Mouse (Mus musculus) E14TG2a.4 (cell line): Measurements from ENCODE around the gene Ypel1.

Source experiments
- H3K27me3 ChIP-seq: 2 replicates; pipeline ENCODE4 v1.6.1; 2014; ENCODE audit warnings: low read length, control low read depth; ENCODE audit not compliant: insufficient read depth
- H3K36me3 ChIP-seq: 2 replicates; pipeline ENCODE4 v1.6.1; 2014; ENCODE audit warnings: low read length, control low read depth; ENCODE audit not compliant: insufficient read depth
- H3K4me1 ChIP-seq: replicated peaks from 2 replicates; pipeline ENCODE4 v1.6.1; 2014; ENCODE audit warnings: low read depth, low read length, control low read depth
- H3K4me3 ChIP-seq: replicated peaks from 2 replicates; pipeline ENCODE4 v1.5.1; 2014; ENCODE audit warnings: mild to moderate bottlenecking, low read length
- H3K9me3 ChIP-seq: 2 replicates; pipeline ENCODE4 v1.6.1; 2014; ENCODE audit warnings: low read length, control low read depth
- CTCF ChIP-seq: conservative IDR thresholded peaks from 2 replicates; pipeline ENCODE4 v1.5.1; 2014; ENCODE audit warnings: low read length
- NANOG ChIP-seq: IDR thresholded peaks from 2 replicates; pipeline ENCODE4 v1.6.1; 2014; ENCODE audit warnings: borderline replicate concordance, low read length, mixed read lengths
- POU5F1 ChIP-seq: IDR thresholded peaks from 2 replicates; pipeline ENCODE4 v1.6.1; 2014; ENCODE audit warnings: low read length, borderline replicate concordance

The Ypel1 gene

GRCm38 (mm10) chr16:17049886-17050285 lies 19.6 kb upstream of the Ypel1 start:
- peaks cover 27% of the 10 kb centered on the region for H3K4me1 ChIP-seq
- no peak overlapping the region for H3K4me3 ChIP-seq
- no peak for TF ChIP-seq CTCF
- no peaks in the 10 kb centered on the region for H3K27me3 ChIP-seq
- peaks cover 52% of the 10 kb centered on the region for H3K36me3 ChIP-seq
- H3K9me3 ChIP-seq = no peaks in the 10 kb centered on the region

GRCm38 (mm10) chr16:17052087-17052486 lies 17.4 kb upstream of the Ypel1 start:
- Histone ChIP-seq H3K36me3 (peaks cover 32% of the 10 kb centered on the region), H3K27me3 (no peaks in the 10 kb centered on the region)

GRCm38 (mm10) chr16:17053903-17054302 lies 15.6 kb upstream of the Ypel1 start:
- Histone ChIP-seq H3K4me1 (peaks cover 16% of the 10 kb centered on the region), H3K36me3 (peaks cover 15% of the 10 kb centered on the region), H3K4me3 (no peak overlapping the region), H3K27me3 (no peaks in the 10 kb centered on the region), H3K9me3 (no peaks in the 10 kb centered on the region)
- TF ChIP-seq CTCF (no peak), NANOG (no peak)

More at GRCm38 (mm10) chr16:17052087-17052486, 17.4 kb upstream of the Ypel1 start:
- Histone ChIP-seq H3K4me3 (peak overlapping the region; percentile 61), H3K4me1 (peaks cover 19% of the 10 kb centered on the region), H3K9me3 (no peaks in the 10 kb centered on the region)
- TF ChIP-seq POU5F1 = no peak
- no peak for TF ChIP-seq NANOG
- TF ChIP-seq CTCF = no peak

- H3K27me3 ChIP-seq = peaks cover 8% of the 10 kb centered on the region
- no peaks in the 10 kb centered on the region for H3K36me3 ChIP-seq
- TF ChIP-seq CTCF = no peak
- TF ChIP-seq NANOG = no peak
- TF ChIP-seq POU5F1 = no peak
- no peak overlapping the region for H3K4me3 ChIP-seq
- H3K4me1 ChIP-seq = peaks cover 16% of the 10 kb centered on the region
- H3K9me3 ChIP-seq = no peaks in the 10 kb centered on the region
Observed at GRCm38 (mm10) chr16:17055584-17055983, 13.9 kb upstream of the Ypel1 start.

GRCm38 (mm10) chr16:17062338-17062737 lies 7.2 kb upstream of the Ypel1 start:
- H3K4me1 ChIP-seq = no peaks in the 10 kb centered on the region
- no peaks in the 10 kb centered on the region for H3K36me3 ChIP-seq
- no peak overlapping the region for H3K4me3 ChIP-seq
- peaks cover 35% of the 10 kb centered on the region for H3K27me3 ChIP-seq
- no peaks in the 10 kb centered on the region for H3K9me3 ChIP-seq
- TF ChIP-seq CTCF (no peak), NANOG (no peak), POU5F1 (no peak)

- Histone ChIP-seq H3K4me3 (no peak overlapping the region), H3K9me3 (no peaks in the 10 kb centered on the region), H3K36me3 (no peaks in the 10 kb centered on the region), H3K4me1 (peaks cover 10% of the 10 kb centered on the region), H3K27me3 (peaks cover 17% of the 10 kb centered on the region)
- TF ChIP-seq POU5F1 (no peak), CTCF (no peak), NANOG (no peak)
Observed at GRCm38 (mm10) chr16:17067552-17067951, 1.9 kb upstream of the Ypel1 start.

- peaks cover 15% of the 10 kb centered on the region for H3K36me3 ChIP-seq
- peak overlapping the region; percentile 93 for H3K4me3 ChIP-seq
- peaks cover 28% of the 10 kb centered on the region for H3K4me1 ChIP-seq
- H3K9me3 ChIP-seq = no peaks in the 10 kb centered on the region
- TF ChIP-seq POU5F1 (no peak), NANOG (no peak), CTCF (no peak)
- H3K27me3 ChIP-seq = peaks cover 4% of the 10 kb centered on the region
Observed at GRCm38 (mm10) chr16:17070716-17071115, 1.2 kb downstream of the Ypel1 start.

GRCm38 (mm10) chr16:17073000-17073399 lies 3.5 kb downstream of the Ypel1 start:
- TF ChIP-seq NANOG (no peak), CTCF (no peak), POU5F1 (no peak)
- peaks cover 24% of the 10 kb centered on the region for H3K36me3 ChIP-seq
- no peak overlapping the region for H3K4me3 ChIP-seq
- H3K9me3 ChIP-seq = no peaks in the 10 kb centered on the region
- H3K4me1 ChIP-seq = peaks cover 42% of the 10 kb centered on the region
- no peaks in the 10 kb centered on the region for H3K27me3 ChIP-seq

GRCm38 (mm10) chr16:17076301-17076700 lies 6.8 kb downstream of the Ypel1 start:
- Histone ChIP-seq H3K9me3 (no peaks in the 10 kb centered on the region), H3K4me1 (peaks cover 37% of the 10 kb centered on the region), H3K4me3 (no peak overlapping the region), H3K27me3 (no peaks in the 10 kb centered on the region), H3K36me3 (peaks cover 37% of the 10 kb centered on the region)
- TF ChIP-seq POU5F1 (no peak), CTCF (peak; percentile 62)

- peaks cover 37% of the 10 kb centered on the region for H3K4me1 ChIP-seq
- H3K4me3 ChIP-seq = no peak overlapping the region
- H3K9me3 ChIP-seq = no peaks in the 10 kb centered on the region
- H3K36me3 ChIP-seq = peaks cover 43% of the 10 kb centered on the region
- H3K27me3 ChIP-seq = no peaks in the 10 kb centered on the region
- TF ChIP-seq CTCF (peak; percentile 37), NANOG (no peak), POU5F1 (no peak)
Observed at GRCm38 (mm10) chr16:17076869-17077268, 7.4 kb downstream of the Ypel1 start.
